Mouse (Mus musculus) G1E (cell line): Measurements from ENCODE around the gene Ntng2.

Experiments used
- CTCF ChIP-seq: IDR thresholded peaks from 2 replicates; pipeline ENCODE4 v1.5.1; 2012; ENCODE audit warnings: low read depth, low read length, inconsistent platforms, mixed read lengths
- GATA1 ChIP-seq: IDR thresholded peaks from 2 replicates; pipeline ENCODE4 v1.6.1; 2012; ENCODE audit warnings: borderline replicate concordance, low read length, inconsistent platforms, mixed read lengths
- POLR2AphosphoS5 ChIP-seq: IDR thresholded peaks from 2 replicates; pipeline ENCODE4 v1.6.1; 2012; ENCODE audit warnings: low read depth, low read length, inconsistent platforms; ENCODE audit not compliant: insufficient replicate concordance
- TAL1 ChIP-seq: conservative IDR thresholded peaks from 2 replicates; pipeline ENCODE4 v1.6.1; 2012; ENCODE audit warnings: low read depth, low read length, inconsistent platforms, mixed read lengths

DNA sequence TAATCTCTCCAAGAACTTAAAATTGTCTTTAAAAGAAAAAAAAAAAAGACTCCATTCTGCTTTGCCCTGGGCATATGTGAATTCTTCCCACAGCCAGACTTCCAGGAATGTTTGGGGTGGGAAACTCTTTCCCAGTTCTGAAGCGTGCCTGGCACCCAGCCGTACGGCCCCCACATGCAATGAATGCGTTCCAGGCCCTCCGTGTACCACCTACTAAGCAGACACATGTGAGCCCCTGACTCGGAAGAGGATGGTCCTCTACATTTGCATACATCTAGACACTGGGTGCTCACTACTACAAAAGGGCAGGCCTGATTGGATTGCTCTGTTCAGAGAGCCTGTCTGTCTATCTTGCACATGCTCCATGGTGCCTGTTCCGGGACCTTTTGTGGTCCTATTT, 17.0 kb downstream of the Ntng2 start:
- TF ChIP-seq POLR2AphosphoS5 (no peak), CTCF (no peak), TAL1 (no peak), GATA1 (no peak)
